Mouse (Mus musculus): ENCODE results near the gene Lta.

- no peak for TF ChIP-seq MYC (IDR thresholded peaks at IDR 0.05; ENCODE audit: low read depth, low read length)
- TF ChIP-seq KAT2A (conservative IDR thresholded peaks at IDR 0.05; ENCODE audit: low read depth, low read length) = no peak
- no peak for TF ChIP-seq POLR2AphosphoS2 (IDR thresholded peaks at IDR 0.05; ENCODE audit: low read length)
- TF ChIP-seq TAL1 (IDR thresholded peaks at IDR 0.05; ENCODE audit: low read length) = no peak
- 0 out of 2 replicates have a peak, but pooled peaks have one; percentile 7 for TF ChIP-seq ETS1 (IDR thresholded peaks at IDR 0.05; ENCODE audit: low read depth, low read length)
- no peak for TF ChIP-seq MAFK (IDR thresholded peaks at IDR 0.05; ENCODE audit: borderline replicate concordance, low read depth, low read length)
Observed at GRCm38 (mm10) chr17:35172445-35173234, 32.5 kb downstream of the Lta start.
